Mouse (Mus musculus): ENCODE measurements around the gene Ctsc. TPM values are rescaled to one million over a fixed set of nuclear protein-coding genes. Genes with fewer than 3 reads are reported as not detected.
"Not testable (repeated sequence)": the region's sequence is repeated elsewhere in the genome, so short reads cannot be mapped to it uniquely, and the experiment has no call there.

Ctsc gene
- 36.2 and 37.7 TPM in 2 replicates for polyA plus RNA-seq (2015; fragmentation: Nextera tagmentation; extraction: Ambion mirVana)

DNA sequence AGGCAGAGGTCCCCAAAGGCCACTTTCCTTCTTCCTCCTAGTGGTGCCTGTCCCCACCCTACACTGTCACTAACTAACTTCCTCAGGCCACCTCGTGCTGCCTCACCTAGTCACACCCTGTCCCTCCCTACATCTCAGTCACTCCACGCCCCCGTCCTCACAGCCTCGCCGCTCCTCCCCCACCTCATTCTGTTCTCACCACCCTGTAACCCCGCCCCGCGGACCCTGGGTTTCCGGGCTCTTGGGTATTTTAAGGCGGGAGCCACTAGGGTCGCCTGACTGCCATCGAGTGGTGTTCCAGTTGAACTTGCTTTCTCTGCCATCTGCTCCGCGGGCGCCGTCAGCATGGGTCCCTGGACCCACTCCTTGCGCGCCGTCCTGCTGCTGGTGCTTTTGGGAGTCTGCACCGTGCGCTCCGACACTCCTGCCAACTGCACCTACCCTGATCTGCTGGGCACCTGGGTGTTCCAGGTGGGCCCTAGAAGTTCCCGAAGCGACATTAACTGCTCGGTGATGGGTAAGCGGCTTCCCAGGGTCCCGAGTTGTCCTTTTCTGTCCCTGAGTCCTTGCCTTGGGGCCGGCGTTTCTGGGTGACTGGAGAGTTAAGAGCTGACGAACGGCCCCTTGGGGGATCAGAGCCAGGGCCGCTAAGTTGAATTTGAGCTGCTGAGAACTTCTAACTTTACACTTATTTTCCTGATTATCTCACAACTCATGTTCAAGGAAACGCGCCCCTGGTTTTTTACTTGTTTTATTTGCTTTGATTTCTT lies at the start of gene Ctsc:
TSS of gene Ctsc (plus strand) at position 228 of the 770 bp plus-strand sequence.
- H3K9ac ChIP-seq: peak within 1 kb of the TSS; percentile 39
- 2% methylated on average over 34 of the region's 34 CpGs for WGBS
- H3K4me2 ChIP-seq: peak within 1 kb of the TSS; percentile 88
- ATAC-seq (replicated peaks; ENCODE audit: low FRiP score): peak; percentile 96
- H3K27ac ChIP-seq: peak within 1 kb of the TSS; percentile 30; the same call in 1 of the 2 replicates
- peak within 1 kb of the TSS; percentile 51 for H3K4me3 ChIP-seq (replicated peaks)
- 0 out of 2 replicates have a peak, but pooled peaks cover 3% of the 10 kb centered on the region for H3K36me3 ChIP-seq
- H3K27me3 ChIP-seq: no peaks in the 10 kb centered on the region
- H3K9me3 ChIP-seq (replicated peaks): no peaks in the 10 kb centered on the region
- H3K4me1 ChIP-seq: peaks cover 7% of the 10 kb centered on the region; the same call in 1 of the 2 replicates

DNA sequence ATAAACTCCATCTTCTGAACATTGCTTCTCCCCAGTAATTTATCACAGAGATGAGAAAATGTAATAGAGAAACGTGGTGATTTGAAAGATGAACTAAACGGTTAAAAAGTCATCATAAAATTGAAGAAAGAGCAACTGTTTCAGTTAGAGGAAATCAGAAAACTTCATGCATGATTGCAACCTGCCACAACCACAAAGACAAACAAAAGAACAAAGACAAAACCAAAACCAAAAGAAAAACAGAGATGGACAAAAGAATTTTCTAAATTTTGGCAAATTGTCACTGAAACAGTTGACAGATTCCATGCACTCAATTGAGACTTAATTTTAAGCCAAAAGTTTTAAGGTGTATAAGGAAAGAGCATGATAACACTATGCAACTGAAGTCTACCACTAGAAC lies 48.8 kb upstream of the Ctsc start:
- Histone ChIP-seq H3K27me3 (no peaks in the 10 kb centered on the region), H3K4me1 (no peaks in the 10 kb centered on the region), H3K4me2 (no peak overlapping the region), H3K9me3 (replicated peaks) (no peaks in the 10 kb centered on the region), H3K9ac (no peak overlapping the region), H3K27ac (no peak overlapping the region), H3K36me3 (no peaks in the 10 kb centered on the region), H3K4me3 (replicated peaks) (no peak overlapping the region)
- ATAC-seq (replicated peaks; ENCODE audit: low FRiP score): no peak
- whole genome bisulfite sequencing: 59% methylated on average over 2 of the region's 2 CpGs

- no peak overlapping the region for H3K27ac ChIP-seq
- H3K36me3 ChIP-seq: no peaks in the 10 kb centered on the region
- H3K4me2 ChIP-seq: no peak overlapping the region
- H3K4me1 ChIP-seq: no peaks in the 10 kb centered on the region
- H3K9ac ChIP-seq: no peak overlapping the region
- no peaks in the 10 kb centered on the region for H3K27me3 ChIP-seq
- WGBS: 89% methylated on average over 4 of the region's 4 CpGs
- no peaks in the 10 kb centered on the region for H3K9me3 ChIP-seq (replicated peaks)
- no peak overlapping the region for H3K4me3 ChIP-seq (replicated peaks)
- ATAC-seq (replicated peaks; ENCODE audit: low FRiP score): no peak
Observed at GRCm38 (mm10) chr7:88230121-88230520, 47.8 kb upstream of the Ctsc start.

DNA sequence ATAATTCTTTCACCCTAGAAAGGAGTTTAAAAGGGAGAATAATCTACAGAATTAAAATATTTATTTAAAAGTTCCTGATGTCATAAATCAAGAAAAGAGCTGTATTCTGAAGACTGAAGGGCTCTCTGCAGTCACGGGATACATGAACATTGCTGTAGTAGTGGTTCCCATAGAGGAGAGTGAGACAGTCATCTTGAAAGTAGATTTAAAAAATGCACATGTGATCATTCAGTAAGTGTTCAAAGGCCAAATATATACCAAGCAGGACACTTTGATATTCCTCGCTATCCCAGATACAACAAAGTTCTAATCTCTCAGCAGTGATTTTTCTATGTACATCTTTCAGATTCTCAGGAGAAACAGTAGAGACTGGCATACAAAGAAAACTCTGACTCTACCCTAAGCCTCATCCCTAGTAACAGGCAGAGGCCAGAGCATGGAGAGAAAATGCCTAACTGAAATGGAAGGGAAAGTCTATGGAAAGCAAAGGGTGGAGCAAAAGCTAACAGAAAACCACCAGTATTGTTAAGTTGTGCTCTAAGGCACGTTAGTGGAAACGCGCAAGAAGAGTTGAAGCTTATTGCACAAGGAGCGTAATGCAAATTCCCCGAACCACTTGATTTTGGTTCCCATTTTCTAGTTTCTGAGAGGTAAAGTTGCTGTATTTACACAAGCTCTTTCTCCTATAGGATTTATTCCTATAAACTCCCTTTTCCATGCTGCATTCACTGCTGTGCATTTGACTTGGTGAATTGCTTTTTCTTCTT lies 46.9 kb upstream of the Ctsc start:
- H3K27me3 ChIP-seq: no peaks in the 10 kb centered on the region
- H3K27ac ChIP-seq: no peak overlapping the region
- H3K4me3 ChIP-seq (replicated peaks): no peak overlapping the region
- no peak overlapping the region for H3K9ac ChIP-seq
- 84% methylated on average over 7 of the region's 7 CpGs for WGBS
- H3K4me1 ChIP-seq: no peaks in the 10 kb centered on the region
- no peak for ATAC-seq (replicated peaks; ENCODE audit: low FRiP score)
- no peak overlapping the region for H3K4me2 ChIP-seq
- H3K9me3 ChIP-seq (replicated peaks): no peaks in the 10 kb centered on the region
- no peaks in the 10 kb centered on the region for H3K36me3 ChIP-seq

DNA sequence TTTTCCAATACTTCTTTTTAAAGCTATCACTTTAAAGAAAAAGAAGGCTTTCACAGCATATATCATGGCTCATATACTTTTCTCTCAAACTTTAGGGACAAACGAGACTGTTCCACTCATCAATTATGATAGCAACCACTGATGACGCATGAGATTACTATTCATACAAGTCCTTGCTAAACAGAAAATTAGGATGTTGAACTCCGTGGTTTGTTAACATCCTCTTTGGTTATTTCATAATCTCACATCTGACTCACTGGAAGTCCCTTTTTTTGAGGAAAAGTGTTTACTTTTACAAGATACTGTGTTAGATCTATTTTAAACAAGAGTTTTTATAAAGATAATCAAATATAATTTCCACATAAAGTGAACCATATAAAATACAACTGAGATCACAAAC lies 34.8 kb upstream of the Ctsc start:
- Histone ChIP-seq H3K27ac (no peak overlapping the region), H3K9ac (no peak overlapping the region), H3K4me3 (replicated peaks) (no peak overlapping the region), H3K36me3 (no peaks in the 10 kb centered on the region), H3K4me2 (no peak overlapping the region), H3K9me3 (replicated peaks) (no peaks in the 10 kb centered on the region), H3K27me3 (no peaks in the 10 kb centered on the region), H3K4me1 (no peaks in the 10 kb centered on the region)
- 70% methylated on average over 3 of the region's 3 CpGs for WGBS
- no peak for ATAC-seq (replicated peaks; ENCODE audit: low FRiP score)

- no peak overlapping the region for H3K4me3 ChIP-seq (replicated peaks)
- no peaks in the 10 kb centered on the region for H3K36me3 ChIP-seq
- no peak for ATAC-seq (replicated peaks; ENCODE audit: low FRiP score)
- no peaks in the 10 kb centered on the region for H3K9me3 ChIP-seq (replicated peaks)
- no peaks in the 10 kb centered on the region for H3K27me3 ChIP-seq
- no peak overlapping the region for H3K9ac ChIP-seq
- no peaks in the 10 kb centered on the region for H3K4me1 ChIP-seq
- no peak overlapping the region for H3K27ac ChIP-seq
- H3K4me2 ChIP-seq: no peak overlapping the region
Observed at GRCm38 (mm10) chr7:88244462-88244861, 33.4 kb upstream of the Ctsc start.

DNA sequence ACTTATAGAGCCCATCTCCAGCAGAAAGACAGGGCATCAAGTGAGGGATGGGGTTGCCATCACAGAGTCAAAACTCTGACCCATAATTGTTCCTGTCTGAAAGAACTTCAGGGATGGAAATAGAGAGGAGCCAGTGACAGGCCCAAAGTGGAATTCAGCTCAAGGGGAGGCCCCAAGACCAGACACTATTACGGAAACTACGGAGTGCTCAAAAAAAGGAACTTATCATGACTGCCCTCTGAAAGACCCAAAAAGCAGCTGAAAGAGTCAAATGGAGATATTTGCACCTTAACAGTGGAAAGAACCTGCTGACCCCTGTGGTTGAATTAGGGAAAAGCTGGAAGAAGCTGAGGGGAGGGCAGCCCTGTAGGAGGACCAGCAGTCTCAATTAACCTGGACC lies 27.5 kb upstream of the Ctsc start:
- H3K36me3 ChIP-seq; H3K4me1 ChIP-seq; H3K9ac ChIP-seq; H3K27me3 ChIP-seq; H3K4me2 ChIP-seq; H3K4me3 ChIP-seq (replicated peaks); H3K27ac ChIP-seq; ATAC-seq (replicated peaks; ENCODE audit: low FRiP score); H3K9me3 ChIP-seq (replicated peaks): not testable (repeated sequence)
- 80% methylated on average over 2 of the region's 2 CpGs for WGBS

- no peak for ATAC-seq (replicated peaks; ENCODE audit: low FRiP score)
- H3K9ac ChIP-seq: no peak overlapping the region
- H3K4me1 ChIP-seq: no peaks in the 10 kb centered on the region
- H3K9me3 ChIP-seq (replicated peaks): no peaks in the 10 kb centered on the region
- no peaks in the 10 kb centered on the region for H3K36me3 ChIP-seq
- H3K27me3 ChIP-seq: no peaks in the 10 kb centered on the region
- no peak overlapping the region for H3K4me2 ChIP-seq
- H3K4me3 ChIP-seq (replicated peaks): no peak overlapping the region
- 65% methylated on average over 1 of the region's 1 CpGs for WGBS
- H3K27ac ChIP-seq: no peak overlapping the region
Observed at GRCm38 (mm10) chr7:88251535-88251934, 26.4 kb upstream of the Ctsc start.

- Histone ChIP-seq H3K4me1 (no peaks in the 10 kb centered on the region), H3K27me3 (no peaks in the 10 kb centered on the region), H3K27ac (no peak overlapping the region), H3K9me3 (replicated peaks) (no peaks in the 10 kb centered on the region), H3K4me3 (replicated peaks) (no peak overlapping the region), H3K9ac (no peak overlapping the region), H3K4me2 (no peak overlapping the region), H3K36me3 (no peaks in the 10 kb centered on the region)
- ATAC-seq (replicated peaks; ENCODE audit: low FRiP score): no peak
Observed at GRCm38 (mm10) chr7:88252129-88252528, 25.8 kb upstream of the Ctsc start.

DNA sequence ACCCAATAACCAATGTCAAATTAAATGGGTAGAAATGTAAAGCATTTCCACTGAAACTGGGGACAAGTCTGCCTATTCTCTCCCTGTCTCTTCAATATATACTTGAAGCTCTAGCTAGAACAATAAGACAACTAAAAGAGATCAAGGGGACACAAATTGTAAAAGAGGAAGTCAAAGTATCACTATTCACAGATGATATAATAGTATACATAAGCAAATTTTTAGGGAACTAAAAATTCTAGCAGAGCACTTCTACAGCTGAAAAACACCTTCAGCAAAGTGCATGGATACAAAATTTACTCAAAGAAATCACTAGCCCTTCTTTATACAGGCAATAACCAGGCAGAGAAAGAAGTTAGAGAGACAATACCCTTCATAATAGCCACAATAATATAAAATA lies 23.0 kb upstream of the Ctsc start:
- Histone ChIP-seq H3K4me1 (no peaks in the 10 kb centered on the region), H3K36me3 (no peaks in the 10 kb centered on the region), H3K27me3 (no peaks in the 10 kb centered on the region), H3K4me3 (replicated peaks) (no peak overlapping the region), H3K4me2 (no peak overlapping the region), H3K27ac (no peak overlapping the region), H3K9me3 (replicated peaks) (no peaks in the 10 kb centered on the region), H3K9ac (no peak overlapping the region)
- ATAC-seq (replicated peaks; ENCODE audit: low FRiP score): no peak

DNA sequence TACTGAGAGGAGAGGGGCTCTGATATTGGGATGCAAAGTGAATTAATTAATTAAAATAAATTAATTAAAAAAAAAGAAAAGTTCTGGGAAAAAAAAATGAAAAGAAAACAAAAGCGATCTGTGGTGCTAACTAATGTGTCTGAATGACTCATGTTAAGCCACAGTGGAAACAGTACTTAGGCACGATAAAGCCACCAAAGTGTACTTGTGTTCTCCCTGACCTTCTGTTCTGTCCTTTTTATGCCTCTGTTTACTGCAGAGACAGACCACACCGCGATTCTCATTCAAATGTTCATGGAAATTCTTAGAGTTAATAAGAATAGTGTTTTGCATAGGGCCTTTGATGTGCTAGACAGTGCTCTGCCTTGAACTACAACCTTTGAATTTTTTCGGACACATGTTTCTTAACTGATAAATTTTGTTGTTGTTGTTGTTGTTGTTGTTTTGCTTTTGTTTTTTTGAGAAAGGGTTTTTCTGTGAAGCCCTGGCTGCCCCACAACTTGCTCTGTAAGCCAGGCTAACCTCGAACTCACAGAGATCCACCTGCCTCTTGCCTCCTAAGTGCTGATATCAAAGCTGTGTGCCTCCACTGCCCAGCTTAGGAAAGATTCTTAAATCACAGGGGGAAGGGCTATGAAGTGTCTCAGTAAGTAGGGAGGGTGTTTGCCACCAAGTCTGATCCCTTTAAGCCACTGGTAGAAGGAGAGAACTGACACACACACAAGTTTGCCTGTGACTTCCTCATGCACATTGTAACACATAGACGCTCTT lies 18.5 kb upstream of the Ctsc start:
- Histone ChIP-seq H3K4me1 (no peaks in the 10 kb centered on the region), H3K36me3 (no peaks in the 10 kb centered on the region), H3K27me3 (no peaks in the 10 kb centered on the region), H3K4me2 (no peak overlapping the region), H3K9me3 (replicated peaks) (no peaks in the 10 kb centered on the region; the same call in 1 of the 2 replicates), H3K9ac (no peak overlapping the region), H3K27ac (no peak overlapping the region), H3K4me3 (replicated peaks) (no peak overlapping the region)
- 72% methylated on average over 7 of the region's 7 CpGs for WGBS
- ATAC-seq (replicated peaks; ENCODE audit: low FRiP score): no peak

DNA sequence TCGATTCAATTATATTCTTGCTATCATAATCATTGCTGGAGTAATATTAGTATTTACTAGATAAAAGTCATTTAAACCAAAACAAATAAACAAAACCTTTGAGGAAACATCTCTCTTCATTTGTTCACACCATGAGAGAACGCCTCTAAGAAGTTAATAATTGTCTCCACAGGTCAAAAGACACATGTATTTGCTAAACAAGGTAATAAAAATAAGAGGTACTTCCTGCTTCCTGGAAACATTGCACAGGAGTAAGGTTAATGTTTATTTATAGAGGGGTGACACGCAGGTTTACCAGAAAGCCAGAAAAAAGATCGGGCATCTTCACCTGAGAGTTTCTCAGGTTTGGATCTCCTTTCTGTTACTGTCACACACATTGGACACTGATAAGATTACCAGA lies 16.1 kb upstream of the Ctsc start:
- Histone ChIP-seq H3K27me3 (no peaks in the 10 kb centered on the region), H3K36me3 (no peaks in the 10 kb centered on the region), H3K27ac (no peak overlapping the region), H3K4me2 (no peak overlapping the region), H3K9ac (no peak overlapping the region), H3K9me3 (replicated peaks) (no peaks in the 10 kb centered on the region; the same call in 1 of the 2 replicates), H3K4me3 (replicated peaks) (no peak overlapping the region), H3K4me1 (no peaks in the 10 kb centered on the region)
- 67% methylated on average over 4 of the region's 4 CpGs for WGBS
- ATAC-seq (replicated peaks; ENCODE audit: low FRiP score): no peak

Measured in kidney, embryonic 15.5 days (tissue).